Mouse (Mus musculus) liver, postnatal 0 days (tissue): ENCODE data around the gene Lrch2.

Source experiments
- CTCF ChIP-seq: sonication (generic); IDR thresholded peaks from 2 replicates; pipeline ENCODE4 v1.5.1; 2016; ENCODE audit warnings: antibody characterized with exemption, low read depth
- EP300 ChIP-seq: IDR thresholded peaks from 2 replicates; pipeline ENCODE4 v1.6.1; 2016; ENCODE audit warnings: antibody characterized with exemption, low read depth, mild to moderate bottlenecking

GRCm38 (mm10) chrX:147540934-147541870 is 12.7 kb downstream of the Lrch2 start:
- TF ChIP-seq EP300 (no peak), CTCF (no peak)
